Mouse (Mus musculus) ES-E14 (cell line): ENCODE results near the gene Zbtb14.

Experiments used
- CHD2 ChIP-seq: IDR thresholded peaks from 2 replicates; pipeline ENCODE4 v1.6.1; 2014; ENCODE audit warnings: mild to moderate bottlenecking, low read depth, low read length, inconsistent platforms
- HCFC1 ChIP-seq: IDR thresholded peaks from 2 replicates; pipeline ENCODE4 v1.6.1; 2012; ENCODE audit warnings: low read length, inconsistent platforms, borderline replicate concordance; ENCODE audit not compliant: insufficient read depth
- ZC3H11A ChIP-seq: IDR thresholded peaks from 2 replicates; pipeline ENCODE4 v1.6.1; 2012; ENCODE audit warnings: low read depth, mild to moderate bottlenecking, inconsistent platforms, low read length, borderline replicate concordance

- TF ChIP-seq ZC3H11A (no peak), HCFC1 (no peak), CHD2 (no peak)
Measured at GRCm38 (mm10) chr17:69439571-69440480, 57.0 kb downstream of the Zbtb14 start.
